Mouse (Mus musculus): ENCODE data around the gene Tmem26. TPM values are rescaled to one million over a fixed set of nuclear protein-coding genes. Genes with fewer than 3 reads are reported as not detected.

Gene Tmem26
- total RNA-seq, 1 experiment from 2014 or later = 7.4 TPM

GRCm38 (mm10) chr10:68750921-68751320, 27.5 kb downstream of the Tmem26 start:
- no peak for DNase-seq

GRCm38 (mm10) chr10:68759238-68759637, 35.8 kb downstream of the Tmem26 start:
- peak; percentile 67 for DNase-seq

GRCm38 (mm10) chr10:68759789-68760188, 36.3 kb downstream of the Tmem26 start:
- no peak for DNase-seq

GRCm38 (mm10) chr10:68781067-68781868, 57.8 kb downstream of the Tmem26 start:
- DNase-seq = no peak

GRCm38 (mm10) chr10:68782724-68783123, 59.3 kb downstream of the Tmem26 start:
- no peak for DNase-seq

GRCm38 (mm10) chr10:68783856-68784255, 60.4 kb downstream of the Tmem26 start:
- DNase-seq = no peak

GRCm38 (mm10) chr10:68784463-68784862, 61.0 kb downstream of the Tmem26 start:
- DNase-seq = no peak

- peak; percentile 16 for DNase-seq
Observed at GRCm38 (mm10) chr10:68795466-68795865, 72.0 kb downstream of the Tmem26 start.

- no peak for DNase-seq
Observed at GRCm38 (mm10) chr10:68799883-68800282, 76.4 kb downstream of the Tmem26 start.

GRCm38 (mm10) chr10:68800339-68800738, 76.9 kb downstream of the Tmem26 start:
- no peak for DNase-seq

- DNase-seq = no peak
Observed at GRCm38 (mm10) chr10:68806328-68806727, 82.9 kb downstream of the Tmem26 start.

GRCm38 (mm10) chr10:68810958-68811357, 87.5 kb downstream of the Tmem26 start:
- no peak for DNase-seq

GRCm38 (mm10) chr10:68812699-68813098, 89.3 kb downstream of the Tmem26 start:
- no peak for DNase-seq

GRCm38 (mm10) chr10:68817281-68817680, 93.8 kb downstream of the Tmem26 start:
- DNase-seq = no peak

- DNase-seq = no peak
Observed at GRCm38 (mm10) chr10:68818065-68818759, 94.8 kb downstream of the Tmem26 start.

- no peak for DNase-seq
Observed at GRCm38 (mm10) chr10:68824519-68824918, 101.1 kb downstream of the Tmem26 start.

Other genes starting within 250 kb of the Tmem26 start
- gene Cabcoco1, start 181.8 kb upstream of the Tmem26 start, total RNA-seq (2021) = 3.0 and 4.4 TPM in 2 replicates

All from adrenal gland, postnatal 25 days (tissue).